Mouse (Mus musculus): ENCODE measurements at regions not wholly inside any gene's neighbourhood (a gene's known extent, or its start where the extent isn't known, plus 50 kb on each side); places are given as distances from the start of the nearest gene placed in this dataset.

DNA sequence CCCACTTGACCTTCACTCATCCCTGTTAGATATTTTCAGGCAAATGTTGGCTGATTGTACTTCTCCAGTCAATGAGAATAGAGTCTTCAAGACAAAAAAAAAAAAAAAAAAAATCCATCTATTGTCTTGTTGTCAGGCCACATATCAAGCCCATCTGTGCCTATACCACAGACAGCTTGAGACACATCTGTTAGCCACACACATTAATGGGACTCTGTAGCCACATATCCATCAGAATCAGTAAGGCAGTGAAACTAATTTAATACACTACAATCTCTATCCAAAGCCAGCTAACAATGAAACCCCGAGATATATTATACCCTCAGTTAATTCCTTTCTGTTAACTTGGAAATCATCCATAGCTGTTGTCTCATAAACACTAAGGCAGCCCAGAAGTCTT is 667.1 kb downstream of the Defb40 start:
- no peak for TF ChIP-seq CTCF (IDR thresholded peaks at IDR 0.05; ENCODE audit: low read depth)
- TF ChIP-seq EP300 (IDR thresholded peaks at IDR 0.05; ENCODE audit: low read depth): no peak
